Mouse (Mus musculus) 416B (cell line): Measurements from ENCODE around the gene Aamp.
A peak's percentile ranks its signal among the peaks of the same experiment; 100 is the strongest.

Experiments
- DNase-seq: peaks from one replicate; pipeline ENCODE4 v3.0.0; 2011; ENCODE audit warnings: low read depth

Aamp gene

DNA sequence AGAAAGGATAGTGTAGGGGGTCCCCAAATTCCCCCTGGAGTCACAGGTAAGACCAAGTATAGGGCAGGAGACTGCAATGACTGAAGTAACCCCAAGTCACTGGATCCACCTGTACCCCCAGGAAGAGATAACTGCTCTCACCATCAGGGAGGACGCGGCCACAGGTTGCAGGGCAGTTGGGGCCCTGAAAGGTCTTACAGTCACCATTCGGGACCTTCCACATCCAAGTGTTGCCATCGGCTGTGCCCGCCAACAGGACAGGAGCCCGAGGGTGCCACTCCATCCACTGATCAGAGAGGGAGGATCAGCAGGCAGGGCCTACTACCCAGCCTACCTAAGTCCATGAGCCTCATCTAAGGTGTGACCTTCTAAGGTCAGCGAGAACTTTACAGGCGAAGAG, 2.7 kb downstream of the Aamp start:
- DNase-seq, result no peak

DNA sequence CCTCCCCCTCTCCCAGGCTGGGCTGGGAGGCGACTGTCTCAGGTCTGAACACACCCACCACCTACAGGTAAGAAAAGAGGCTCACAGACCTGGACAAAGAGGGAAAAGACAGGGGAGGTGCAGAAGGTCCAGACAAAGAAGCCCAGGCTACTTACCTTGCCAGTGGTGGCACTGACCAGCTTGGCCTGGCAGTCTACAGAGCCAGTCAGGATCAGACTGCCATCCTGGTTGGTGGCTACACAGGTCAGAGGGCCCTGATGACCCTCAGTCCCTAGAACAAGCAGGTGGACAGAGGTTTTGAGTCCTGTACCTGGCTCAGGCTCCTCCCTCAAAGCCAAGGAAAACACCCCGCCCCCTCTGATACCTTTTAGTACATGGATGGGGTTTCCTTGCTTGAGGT, 3.2 kb downstream of the Aamp start:
- no peak for DNase-seq

DNA sequence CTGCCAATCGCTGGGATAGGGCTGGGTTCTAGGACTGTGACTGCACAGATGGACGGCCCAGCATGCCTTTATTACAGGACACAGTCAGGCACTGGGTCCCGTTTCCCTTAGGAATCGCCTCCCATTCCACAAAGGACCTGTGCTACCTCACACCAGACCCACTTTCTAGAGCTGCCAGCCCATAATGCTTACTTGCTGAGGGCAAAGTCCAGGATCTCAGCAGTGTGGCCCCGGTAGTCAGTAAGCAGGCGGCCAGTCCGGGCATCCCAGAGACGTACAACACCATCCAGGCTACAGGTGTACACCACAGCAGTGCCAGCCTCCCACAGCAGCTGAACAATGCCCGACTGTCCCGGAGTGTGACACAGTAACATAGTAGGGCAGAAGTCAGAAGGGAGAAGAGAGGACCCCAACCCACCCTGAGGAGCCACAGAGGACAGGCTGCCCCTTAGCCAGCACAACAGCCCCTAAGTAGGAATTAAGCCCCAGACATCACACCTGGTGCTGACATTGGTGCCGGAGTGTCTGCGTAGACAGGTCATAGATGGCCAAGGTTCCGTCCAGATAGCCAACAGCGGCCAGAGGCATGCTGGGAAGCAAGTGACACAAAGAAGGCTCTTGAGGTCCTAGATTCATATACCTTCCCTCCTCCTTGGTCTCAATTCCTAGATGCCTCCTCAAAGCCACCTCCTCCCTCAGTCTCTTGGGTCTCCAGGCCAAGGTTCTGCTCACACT, 3.8 kb downstream of the Aamp start:
- no peak for DNase-seq

DNA sequence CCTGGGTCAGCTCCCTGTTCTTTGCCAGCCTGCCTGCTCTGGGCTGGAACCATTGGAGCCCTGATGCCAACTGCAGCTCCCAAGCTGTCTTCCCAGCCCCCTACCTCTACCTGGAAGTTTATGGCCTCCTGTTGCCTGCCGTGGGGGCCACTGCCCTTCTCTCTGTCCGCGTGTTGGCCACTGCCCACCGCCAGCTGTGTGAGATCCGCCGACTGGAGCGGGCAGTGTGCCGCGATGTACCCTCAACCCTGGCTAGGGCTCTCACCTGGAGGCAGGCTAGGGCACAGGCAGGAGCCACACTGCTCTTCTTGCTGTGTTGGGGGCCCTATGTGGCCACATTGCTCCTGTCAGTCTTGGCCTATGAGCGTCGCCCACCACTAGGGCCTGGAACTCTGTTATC, 5.5 kb downstream of the Aamp start:
- no peak for DNase-seq

DNA sequence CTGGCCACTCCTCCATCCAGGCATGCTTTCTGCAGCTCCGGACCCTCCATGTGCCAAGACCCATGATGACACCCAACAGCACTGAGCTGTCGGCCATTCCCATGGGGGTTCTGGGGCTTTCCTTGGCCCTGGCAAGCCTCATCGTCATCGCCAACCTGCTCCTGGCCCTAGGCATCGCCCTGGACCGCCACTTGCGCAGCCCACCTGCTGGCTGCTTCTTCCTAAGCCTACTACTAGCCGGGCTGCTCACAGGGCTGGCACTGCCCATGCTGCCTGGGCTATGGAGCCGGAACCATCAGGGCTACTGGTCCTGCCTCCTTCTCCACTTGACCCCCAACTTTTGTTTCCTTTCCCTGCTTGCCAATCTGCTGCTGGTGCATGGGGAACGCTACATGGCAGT, 6.0 kb downstream of the Aamp start, which contains the start of gene Gpbar1:
TSS of gene Gpbar1 (plus strand) at position 13 of the 400 bp plus-strand sequence.
- DNase-seq, result no peak

DNA sequence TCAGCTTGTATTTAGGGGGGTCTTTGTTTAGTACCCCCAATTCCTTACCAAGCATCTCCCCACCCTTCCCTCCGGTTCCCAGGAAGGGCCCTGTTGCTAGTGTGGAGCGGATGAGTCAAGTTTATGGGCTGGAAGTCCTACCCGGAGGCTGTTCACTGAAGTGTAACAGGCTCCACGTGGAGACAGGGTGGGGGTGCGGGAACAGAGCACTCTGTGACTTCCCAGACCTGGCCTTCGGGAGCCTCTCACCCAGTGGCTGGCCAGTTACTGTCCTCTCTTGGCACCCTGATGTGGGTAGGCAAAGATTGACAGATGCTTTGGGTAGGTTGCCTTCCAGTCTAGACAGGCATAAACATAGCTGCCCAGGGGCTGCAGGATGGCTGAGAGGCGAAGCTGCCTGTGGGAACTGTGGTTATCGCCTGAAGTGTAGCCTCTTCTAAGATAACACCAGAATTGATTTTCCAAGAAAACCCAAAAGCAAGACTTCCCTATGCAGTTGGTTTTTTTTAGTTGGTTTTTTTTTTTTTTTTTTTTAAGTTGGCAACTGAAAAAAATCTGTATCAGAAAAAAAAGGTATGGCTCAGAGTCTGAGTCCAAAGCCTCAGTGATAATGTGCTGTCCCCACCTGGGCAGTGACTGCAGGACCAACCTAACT, 6.5 kb downstream of the Aamp start:
- DNase-seq, result no peak

DNA sequence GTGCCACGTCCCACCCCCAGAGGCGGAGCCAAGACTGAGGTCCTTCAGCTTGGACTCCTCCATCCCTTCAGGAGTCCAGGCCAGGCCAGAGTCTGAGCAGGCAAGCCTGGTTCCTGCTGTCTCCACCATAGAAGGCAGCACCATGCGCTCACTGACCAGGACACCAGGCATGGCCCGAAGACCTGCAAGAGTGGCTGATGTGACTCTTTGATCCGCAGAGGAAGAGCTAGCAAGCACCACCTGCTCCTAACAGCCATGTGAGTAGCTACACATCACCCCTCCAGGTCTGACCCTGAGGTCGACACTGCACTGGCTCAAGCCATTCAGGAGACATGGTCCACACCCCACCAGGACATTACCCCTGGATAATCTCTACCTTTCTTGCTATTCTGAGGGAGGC, 7.5 kb downstream of the Aamp start:
- DNase-seq, result no peak

DNA sequence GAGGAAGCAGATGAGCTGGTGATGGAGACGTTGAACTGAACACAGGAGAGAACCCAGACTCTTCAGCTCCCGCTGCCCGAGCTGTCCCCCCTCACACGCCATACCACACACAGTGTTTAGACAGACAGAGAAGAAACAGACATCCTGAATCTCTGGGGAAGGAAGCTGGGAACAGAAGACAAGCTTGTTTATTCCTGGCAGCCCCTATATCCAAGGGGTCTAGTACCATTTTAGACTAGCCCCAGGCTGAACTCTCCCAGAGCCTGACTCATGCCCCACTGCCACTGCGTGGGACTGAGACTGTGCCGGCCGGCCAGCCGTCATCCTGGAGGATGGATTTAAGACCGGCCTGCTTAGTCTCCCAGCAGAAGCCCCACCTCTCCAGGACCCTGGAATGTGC, 9.5 kb downstream of the Aamp start:
- DNase-seq, result no peak

DNA sequence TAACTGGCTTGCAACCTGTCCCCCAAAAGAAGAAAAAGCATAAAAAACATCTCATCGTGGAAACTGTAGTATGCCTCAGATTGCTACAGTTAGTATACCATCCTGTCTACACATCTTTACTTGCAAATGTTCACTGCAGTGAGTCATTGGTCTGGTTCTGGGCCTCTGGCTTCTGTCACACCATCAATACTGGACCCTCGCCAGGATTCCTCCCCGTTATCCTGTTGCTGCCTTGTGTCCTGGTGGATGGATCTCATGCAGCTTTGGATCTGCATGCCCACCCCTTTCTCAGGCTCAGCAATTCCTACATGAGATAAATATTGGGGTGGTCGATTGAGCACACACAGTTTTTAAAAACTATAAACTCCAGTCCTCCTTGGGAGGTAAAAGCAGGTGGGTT, 12.9 kb downstream of the Aamp start:
- DNase-seq, result no peak

DNA sequence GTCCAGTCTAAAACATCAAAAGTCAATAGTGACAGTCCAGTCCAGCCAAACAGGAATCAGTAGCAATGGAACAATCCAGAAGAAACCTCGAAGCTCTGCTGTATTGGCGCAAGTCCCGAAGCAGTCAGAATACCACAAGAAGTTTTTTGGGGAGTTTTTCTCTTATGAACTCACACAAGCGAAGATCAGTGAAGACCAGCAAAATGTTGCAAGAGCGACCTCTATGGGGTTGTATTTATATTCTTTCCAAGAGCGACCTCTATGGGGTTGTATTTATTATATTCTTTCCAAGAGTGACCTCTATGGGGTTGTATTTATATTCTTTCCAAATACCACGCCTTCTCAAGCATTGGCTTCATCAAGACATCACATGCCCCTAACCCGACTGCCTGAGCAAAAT, 15.8 kb downstream of the Aamp start:
- DNase-seq, result peak; percentile 70

DNA sequence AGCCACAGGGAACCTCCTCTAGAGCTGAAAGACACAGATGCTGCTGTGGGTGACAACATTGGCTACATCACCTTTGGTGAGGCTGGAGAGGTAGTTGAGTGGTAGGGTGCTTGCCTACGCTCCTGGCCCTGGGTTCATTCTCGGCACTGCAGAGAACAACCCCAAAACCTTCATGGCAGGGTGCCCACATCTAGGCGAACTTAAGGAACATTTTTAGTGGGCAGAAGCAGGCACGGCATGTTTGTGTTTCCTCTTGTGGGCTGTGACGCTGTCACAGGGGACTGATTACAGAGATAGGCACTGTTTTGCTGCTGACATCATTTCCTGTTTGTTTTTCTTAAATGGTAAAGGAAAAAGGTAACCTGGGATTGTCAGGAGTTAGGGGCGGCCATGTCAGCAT, 22.0 kb downstream of the Aamp start:
- DNase-seq, result peak; percentile 52

DNA sequence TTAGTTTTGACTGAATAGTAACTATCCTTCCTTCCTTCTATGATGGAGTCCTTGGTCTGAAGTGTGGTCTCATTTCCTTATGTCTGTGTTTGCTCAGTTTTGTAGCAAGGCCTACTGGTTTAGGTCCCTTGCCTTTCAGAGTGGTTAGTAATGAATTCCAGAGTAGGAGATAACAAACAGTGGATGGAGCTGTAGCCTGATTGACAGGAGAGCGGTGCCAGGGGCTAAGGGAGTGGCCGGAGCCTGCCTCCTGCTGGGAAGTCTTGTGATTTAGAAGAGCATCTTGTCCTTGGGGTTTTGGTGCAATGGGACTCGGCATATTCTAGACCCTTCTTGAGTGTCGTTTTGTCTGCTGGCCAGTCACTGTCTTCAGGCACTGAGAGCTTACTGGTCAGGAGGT, 27.8 kb downstream of the Aamp start:
- no peak for DNase-seq

DNA sequence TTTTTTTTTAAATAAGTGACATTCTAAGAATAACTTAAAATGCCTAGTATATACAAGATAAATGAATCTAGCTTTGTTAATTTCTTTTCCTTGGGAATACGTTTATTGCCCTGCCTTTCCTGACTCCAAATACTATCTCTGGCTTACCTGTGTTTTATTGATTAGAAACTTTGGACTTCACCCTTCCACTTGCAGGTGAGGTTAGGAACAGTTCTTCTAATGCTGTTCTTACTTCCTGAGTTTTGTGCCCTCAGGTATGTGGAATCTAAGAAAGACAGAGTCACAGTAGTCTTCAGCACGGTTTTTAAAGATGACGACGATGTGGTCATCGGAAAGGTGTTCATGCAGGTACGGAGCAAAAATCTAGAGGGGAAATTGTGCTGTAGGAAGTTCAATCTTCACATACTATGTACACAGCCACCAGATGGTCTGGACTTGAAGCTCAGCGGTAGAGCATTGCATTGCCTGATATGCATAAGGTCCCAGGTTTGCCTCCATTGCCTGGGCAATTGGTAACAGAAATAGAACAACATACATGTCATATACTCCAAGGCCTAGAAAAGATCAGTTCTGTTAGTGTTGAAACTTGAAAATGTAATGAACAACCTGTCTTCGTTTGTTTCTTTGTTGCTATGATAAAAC, 28.7 kb downstream of the Aamp start:
- no peak for DNase-seq

DNA sequence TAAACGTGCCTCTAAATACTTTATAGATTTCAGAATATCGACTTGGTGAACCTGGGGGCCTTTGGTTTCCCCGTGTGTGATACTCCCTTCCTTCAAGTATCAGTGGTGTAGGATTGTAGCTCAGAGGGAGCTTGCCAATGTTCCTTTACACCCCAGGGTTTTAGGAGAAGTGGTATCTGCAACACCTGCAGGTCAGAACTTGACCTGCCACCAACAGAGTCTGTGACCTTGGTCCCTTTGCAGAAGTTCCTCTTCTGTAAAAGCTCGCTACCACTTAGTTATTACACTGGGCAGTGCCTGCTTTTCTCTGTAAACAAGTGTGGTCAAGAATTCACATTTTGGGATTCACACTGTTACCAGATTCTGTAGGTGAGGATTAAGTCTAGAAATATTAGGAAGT, 34.4 kb downstream of the Aamp start:
- peak; percentile 70 for DNase-seq

DNA sequence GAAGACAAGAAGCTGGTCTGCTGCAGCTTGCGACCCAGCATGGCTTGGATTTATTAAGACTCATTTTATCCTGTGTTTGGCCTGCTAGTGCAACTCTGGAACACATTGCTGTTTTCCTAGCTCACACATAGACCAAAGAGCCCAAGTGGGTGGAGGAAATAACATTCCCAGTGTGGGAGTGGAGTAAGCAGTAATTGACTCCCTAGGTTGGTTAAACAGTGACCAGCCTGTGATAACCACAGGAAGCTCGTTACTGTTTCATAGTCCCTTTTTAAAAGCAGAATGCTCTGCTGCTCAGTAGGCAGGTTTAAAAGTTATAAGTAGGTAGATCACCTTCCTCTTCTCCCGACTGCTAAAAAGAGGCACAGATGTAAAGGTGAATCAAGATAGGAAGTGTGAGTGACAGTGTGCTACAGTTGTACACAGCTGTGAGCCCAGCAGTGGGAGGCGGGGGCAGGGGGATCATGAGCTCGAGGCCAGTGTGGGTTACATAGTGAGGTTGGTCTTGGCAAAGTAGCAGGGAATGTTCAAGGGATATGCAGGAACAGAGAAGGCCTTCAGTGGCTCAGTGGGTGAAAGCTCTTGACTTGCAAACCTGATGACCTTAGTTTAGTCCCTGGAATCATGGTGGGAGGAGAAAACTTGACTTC, 35.1 kb downstream of the Aamp start:
- no peak for DNase-seq

DNA sequence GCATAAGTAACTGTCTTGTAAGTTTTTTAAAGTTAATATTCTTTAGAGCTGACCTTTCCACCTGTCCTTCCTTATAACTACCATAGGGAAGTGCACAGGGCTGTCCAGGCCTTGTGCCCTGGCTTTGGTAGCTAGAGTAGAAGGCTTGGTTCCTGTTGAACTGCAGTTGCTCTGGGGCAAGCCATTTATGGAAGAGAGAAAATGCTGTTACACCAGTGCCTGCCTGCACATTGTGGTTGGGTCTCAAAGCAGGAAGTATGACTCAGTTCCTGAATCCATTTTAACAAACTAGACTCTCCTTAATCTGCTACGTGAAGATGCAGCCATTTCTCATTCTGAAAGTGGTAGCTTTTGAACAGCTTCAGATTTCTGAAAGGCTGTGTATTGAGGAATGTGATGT, 35.7 kb downstream of the Aamp start:
- DNase-seq, result peak; percentile 96

DNA sequence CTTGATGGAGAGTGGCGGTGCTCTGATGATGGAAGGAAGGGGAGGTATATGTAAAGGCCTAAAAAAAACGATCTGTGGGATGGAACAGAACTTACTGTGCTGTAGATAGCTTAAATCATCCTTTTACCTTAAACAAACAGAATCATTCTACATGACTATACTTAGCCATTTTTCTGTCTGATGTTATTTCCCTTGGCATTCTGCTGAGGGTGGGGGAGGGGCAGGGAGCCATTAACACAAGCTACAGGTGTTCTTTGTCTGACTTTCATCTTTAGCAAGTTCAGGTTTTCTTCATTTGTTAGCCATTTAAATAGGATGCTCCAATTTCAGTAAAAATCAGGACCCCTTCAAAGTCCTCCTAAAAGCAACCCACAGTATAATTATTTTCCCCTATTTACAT, 39.0 kb downstream of the Aamp start:
- DNase-seq, result no peak

DNA sequence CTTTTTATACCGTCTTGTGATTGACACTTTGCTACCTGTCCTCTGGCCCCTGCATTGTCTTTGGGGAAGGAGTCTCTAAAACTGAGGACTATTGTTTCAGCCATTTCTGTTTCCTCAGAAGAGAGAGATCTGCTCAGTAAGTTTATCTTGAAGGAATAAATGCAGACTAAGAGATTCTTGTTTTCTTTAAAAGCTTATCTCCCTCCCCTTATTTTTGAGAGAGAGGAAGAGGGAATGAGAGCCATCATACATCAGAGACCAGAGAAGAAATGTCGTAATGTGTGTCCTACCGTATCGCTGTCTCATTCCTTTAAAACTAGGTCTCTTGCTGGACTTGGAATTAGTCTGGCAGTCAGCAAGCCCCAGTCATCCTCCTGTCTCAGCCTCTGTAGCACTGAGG, 43.7 kb downstream of the Aamp start:
- DNase-seq, result peak; percentile 45

DNA sequence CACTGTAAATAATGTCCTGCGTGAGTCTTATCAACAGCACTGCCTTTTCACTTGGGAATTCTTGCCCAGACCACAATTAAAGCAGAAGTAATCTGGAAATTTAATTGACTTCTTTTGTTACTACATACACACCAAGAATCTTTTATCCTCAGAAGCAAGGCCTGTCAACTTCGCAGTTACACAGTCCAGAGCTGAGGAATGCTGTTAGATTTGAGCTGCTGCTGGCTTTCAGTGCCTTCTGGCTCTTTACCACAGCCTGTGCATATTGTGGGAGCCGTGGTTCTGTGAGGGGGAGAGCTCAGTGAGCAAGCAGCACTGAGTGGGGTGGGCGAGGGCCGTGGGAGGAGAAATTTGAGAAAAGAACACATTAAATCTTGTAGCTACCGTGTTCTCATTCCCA, 44.2 kb downstream of the Aamp start:
- no peak for DNase-seq

DNA sequence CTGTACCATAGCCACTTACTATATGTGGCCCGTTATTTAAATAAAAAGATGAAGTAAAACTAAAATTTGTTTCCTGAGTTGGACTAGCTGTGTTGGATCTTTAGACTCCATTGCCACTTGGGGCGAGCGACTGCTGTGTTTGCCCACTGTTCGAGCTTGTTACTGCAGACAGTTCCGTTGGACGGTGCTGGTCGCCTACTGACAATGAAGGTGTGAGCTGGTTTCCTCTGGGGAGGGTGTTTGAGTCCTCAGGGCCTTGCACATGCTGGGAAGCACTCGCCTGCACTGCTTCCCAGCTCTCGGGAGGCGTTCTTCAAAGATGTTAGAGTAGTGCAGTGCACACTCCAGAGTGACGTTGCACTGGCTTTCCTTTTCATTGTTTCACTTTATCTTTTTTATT, 44.9 kb downstream of the Aamp start:
- DNase-seq, result peak; percentile 55

DNA sequence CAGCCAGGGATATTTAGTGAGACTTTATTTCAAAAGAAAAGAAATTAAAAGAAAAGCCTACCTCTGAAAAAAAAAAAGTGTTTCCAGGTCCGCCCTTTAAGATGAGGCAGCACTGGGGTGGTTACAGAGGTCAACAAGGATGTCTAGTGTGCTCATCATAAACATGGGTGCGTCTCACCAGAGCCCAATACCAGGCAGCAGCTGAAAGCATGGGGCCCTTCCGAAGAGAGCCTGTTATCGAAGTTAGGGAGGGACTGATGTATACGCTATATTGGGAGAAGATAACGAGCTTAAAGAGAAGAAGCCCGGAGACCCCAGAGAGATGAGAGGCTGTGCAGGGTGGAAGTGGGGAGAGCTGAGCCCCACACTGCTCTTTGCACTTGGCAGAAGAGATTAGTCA, 45.4 kb downstream of the Aamp start:
- no peak for DNase-seq

DNA sequence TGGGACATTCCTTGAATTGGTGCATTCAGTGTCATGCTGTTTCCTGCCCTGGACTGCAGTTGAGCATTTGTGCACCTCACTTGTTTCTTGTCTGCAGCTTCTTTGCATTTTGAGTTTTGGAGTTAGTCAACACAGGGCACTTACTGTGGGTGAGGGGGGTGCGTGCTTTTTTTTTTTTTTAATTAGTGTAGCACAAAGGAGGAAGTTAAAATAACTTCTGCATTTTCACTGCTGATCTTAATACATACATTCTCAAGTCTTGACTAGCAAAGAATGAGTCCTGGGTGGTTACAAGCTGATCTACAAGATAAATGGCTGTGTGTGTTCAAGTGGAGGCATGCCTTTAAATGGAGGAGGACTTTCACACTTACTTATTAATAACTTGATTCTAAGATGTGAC, 46.4 kb downstream of the Aamp start:
- DNase-seq, result peak; percentile 71

DNA sequence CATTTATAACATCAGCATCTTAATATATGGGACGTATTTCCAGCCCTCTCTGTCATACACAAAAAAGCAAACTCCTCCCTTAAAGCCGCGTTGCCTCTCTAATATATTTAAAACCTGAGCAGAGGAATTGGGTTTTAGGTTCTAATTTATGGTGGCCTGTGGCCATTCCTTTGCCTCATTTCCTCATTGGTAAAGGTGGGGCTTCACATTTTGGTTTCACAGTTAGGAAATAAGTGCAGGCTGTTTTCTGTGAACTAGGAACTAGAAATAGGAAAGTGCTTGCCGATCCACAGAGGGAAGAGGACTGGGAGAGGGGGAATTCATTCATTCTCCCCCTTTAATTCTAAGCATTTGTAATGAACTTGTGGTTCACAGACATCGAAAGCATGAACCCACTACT, 46.9 kb downstream of the Aamp start:
- DNase-seq, result peak; percentile 59
